Mouse (Mus musculus): Measurements from ENCODE around the gene Insm1. TPM values are rescaled to one million over a fixed set of nuclear protein-coding genes. Genes with fewer than 3 reads are reported as not detected.

Gene Insm1
- total RNA-seq, 4 experiments from 2014 or later = 7.0 to 18.3 (median 10.6) TPM

- DNase-seq = no peak
These were observed 43.3 kb downstream of the Insm1 start for GRCm38 (mm10) chr2:146265045-146265444.

- DNase-seq = no peak
These were observed 44.8 kb downstream of the Insm1 start for GRCm38 (mm10) chr2:146266539-146266938.
